Mouse (Mus musculus): ENCODE measurements at regions not wholly inside any gene's neighbourhood (a gene's known extent, or its start where the extent isn't known, plus 50 kb on each side); places are given as distances from the start of the nearest gene placed in this dataset.
"Not testable (repeated sequence)": the region's sequence is repeated elsewhere in the genome, so short reads cannot be mapped to it uniquely, and the experiment has no call there.

DNA sequence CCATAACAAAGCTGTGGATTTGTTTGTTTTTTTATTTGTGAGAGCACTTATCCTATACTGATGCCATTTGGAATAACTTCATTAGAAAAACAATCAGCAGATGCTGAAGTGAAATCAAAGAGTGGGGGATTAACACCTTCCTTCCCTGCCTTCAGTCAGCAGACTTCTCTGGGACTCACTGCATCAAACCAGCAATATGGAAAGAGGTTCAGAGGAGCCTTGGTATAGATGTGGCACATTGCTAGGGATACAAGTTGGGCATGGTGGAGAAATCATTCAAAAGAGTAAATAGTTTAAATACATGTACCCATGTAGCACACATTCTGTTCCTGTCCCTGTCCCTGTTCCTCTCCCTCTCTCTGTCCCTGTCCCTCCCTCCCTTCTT, 364.0 kb upstream of the Rgs18 start:
- Histone ChIP-seq H3K4me1 (peaks cover 8% of the 10 kb centered on the region), H3K4me2 (no peak overlapping the region), H3K9ac (no peak overlapping the region), H3K27ac (replicated peaks) (0 out of 2 replicates have a peak overlapping the region, but pooled peaks have one; percentile 8), H3K9me3 (no peaks in the 10 kb centered on the region), H3K4me3 (no peak overlapping the region), H3K36me3 (no peaks in the 10 kb centered on the region), H3K27me3 (replicated peaks) (no peaks in the 10 kb centered on the region)
- no peak for ATAC-seq (ENCODE audit: extremely low read depth, insufficient number of reproducible peaks, low FRiP score, low TSS enrichment)

DNA sequence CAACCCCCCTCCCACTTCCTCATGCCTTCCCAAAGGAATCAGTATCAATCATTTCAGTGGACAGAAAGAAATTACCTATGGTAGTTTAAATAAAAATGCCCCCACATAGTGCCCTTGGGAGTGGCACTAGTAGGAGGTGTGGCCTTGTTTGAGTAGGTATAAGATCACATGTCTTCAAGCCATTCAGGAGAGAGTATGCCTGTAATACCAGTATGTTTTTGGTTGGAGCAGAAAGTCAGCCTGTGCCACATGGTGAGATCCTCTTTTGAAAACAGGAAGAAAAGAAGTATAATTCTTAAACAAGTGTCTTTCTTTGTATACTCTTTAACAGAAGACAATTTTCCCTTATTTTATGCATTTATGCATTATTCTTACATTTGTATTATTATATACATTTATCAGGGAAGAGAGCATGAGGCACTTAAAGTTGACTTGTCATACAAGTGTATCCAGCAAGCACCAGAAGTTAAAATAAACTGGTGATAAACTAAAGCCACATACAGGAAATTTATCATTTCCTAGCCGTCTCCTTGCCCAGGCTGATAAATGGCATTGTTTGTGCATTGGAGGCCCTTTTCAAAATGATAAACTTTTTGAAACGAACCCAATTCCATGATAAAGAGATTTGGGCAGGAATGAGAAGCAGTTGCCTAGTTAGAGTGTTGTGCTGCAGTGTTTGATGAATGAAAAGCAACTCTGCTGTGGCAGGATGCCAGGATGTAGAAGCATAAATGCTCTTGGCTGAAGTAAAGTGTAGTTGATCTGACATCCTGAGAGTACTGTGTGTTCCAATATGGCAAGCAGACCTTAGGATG, 363.4 kb upstream of the Rgs18 start:
- Histone ChIP-seq H3K36me3 (no peaks in the 10 kb centered on the region), H3K4me1 (peaks cover 8% of the 10 kb centered on the region), H3K4me3 (no peak overlapping the region), H3K9ac (no peak overlapping the region), H3K27me3 (replicated peaks) (no peaks in the 10 kb centered on the region), H3K27ac (replicated peaks) (0 out of 2 replicates have a peak overlapping the region, but pooled peaks have one; percentile 8), H3K9me3 (no peaks in the 10 kb centered on the region), H3K4me2 (no peak overlapping the region)
- WGBS = 7% methylated on average over 2 of the region's 2 CpGs
- no peak for ATAC-seq (ENCODE audit: extremely low read depth, insufficient number of reproducible peaks, low FRiP score, low TSS enrichment)

DNA sequence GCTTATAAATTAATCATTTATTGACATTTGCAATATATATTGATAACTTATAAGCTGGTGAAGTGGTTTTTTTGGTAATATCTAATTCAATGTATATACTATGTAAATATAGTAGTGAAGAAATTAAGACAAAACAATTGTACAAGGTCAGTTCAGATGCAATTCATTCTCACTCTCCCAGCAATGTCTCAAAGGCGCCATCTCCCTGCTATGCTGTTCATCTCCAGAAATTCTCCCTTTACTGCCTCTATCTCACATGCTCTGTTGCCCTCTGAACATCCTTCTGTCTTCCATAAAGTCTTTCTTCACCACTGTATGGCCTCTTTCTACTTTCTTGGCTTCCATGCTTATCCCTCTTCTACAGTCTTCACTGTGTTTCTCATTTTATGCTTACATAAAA, 355.8 kb upstream of the Rgs18 start:
- H3K4me2 ChIP-seq = no peak overlapping the region
- H3K9me3 ChIP-seq = no peaks in the 10 kb centered on the region
- H3K9ac ChIP-seq = no peak overlapping the region
- WGBS = 52% methylated on average over 1 of the region's 1 CpGs
- no peak overlapping the region for H3K4me3 ChIP-seq
- no peak for ATAC-seq (ENCODE audit: extremely low read depth, insufficient number of reproducible peaks, low FRiP score, low TSS enrichment)
- H3K27me3 ChIP-seq (replicated peaks) = no peaks in the 10 kb centered on the region
- H3K27ac ChIP-seq (replicated peaks) = no peak overlapping the region
- no peaks in the 10 kb centered on the region for H3K36me3 ChIP-seq
- H3K4me1 ChIP-seq = no peaks in the 10 kb centered on the region

DNA sequence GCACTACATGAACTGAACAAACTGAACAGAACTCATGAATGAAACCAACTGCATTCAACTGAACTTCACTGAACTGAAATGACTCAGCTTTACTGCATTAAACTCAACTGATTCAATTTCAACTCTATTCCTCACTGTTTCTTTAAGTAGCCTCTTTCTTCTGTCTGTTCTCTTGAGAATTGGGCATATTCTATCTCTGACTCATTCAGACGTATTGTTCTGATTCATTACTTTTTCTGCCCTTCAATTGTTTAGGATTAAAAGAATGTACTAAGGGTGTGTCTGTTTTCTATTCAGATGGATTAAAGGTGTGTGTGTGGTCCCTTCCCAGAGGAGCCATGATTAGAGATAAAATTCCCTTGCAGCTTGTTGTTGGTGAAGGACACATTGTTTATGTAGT, 337.9 kb upstream of the Rgs18 start:
- Histone ChIP-seq H3K4me1 (no peaks in the 10 kb centered on the region), H3K9me3 (0 out of 2 replicates have a peak, but pooled peaks cover 3% of the 10 kb centered on the region), H3K36me3 (no peaks in the 10 kb centered on the region), H3K9ac (no peak overlapping the region), H3K27me3 (replicated peaks) (no peaks in the 10 kb centered on the region), H3K4me2 (no peak overlapping the region), H3K27ac (replicated peaks) (no peak overlapping the region), H3K4me3 (no peak overlapping the region)
- ATAC-seq (ENCODE audit: extremely low read depth, insufficient number of reproducible peaks, low FRiP score, low TSS enrichment) = no peak
- WGBS = 68% methylated on average over 1 of the region's 1 CpGs

DNA sequence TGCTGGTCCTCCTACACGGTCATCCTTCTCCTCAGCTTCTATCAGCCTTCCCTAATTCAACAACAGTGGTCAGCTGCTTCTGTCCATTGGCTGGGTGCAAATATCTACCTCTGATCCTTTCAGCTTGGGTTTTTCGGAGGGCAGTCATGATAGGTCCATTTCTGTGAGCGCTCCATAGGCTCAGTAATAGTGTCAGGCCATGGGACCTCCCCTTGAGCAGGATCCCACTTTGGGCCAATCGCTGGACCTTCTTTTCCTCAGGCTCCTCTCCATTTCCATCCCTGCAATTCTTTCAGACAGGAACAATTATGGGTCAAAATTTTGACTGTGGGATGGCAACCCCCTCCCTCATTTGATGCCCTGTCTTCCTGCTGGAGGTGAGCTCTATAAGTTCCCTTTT, 331.5 kb upstream of the Rgs18 start:
- not testable (repeated sequence) for H3K27ac ChIP-seq (replicated peaks); H3K9me3 ChIP-seq; H3K27me3 ChIP-seq (replicated peaks); H3K9ac ChIP-seq; H3K4me2 ChIP-seq; H3K4me1 ChIP-seq; ATAC-seq (ENCODE audit: extremely low read depth, insufficient number of reproducible peaks, low FRiP score, low TSS enrichment); H3K36me3 ChIP-seq; H3K4me3 ChIP-seq
- WGBS = 73% methylated on average over 4 of the region's 4 CpGs

DNA sequence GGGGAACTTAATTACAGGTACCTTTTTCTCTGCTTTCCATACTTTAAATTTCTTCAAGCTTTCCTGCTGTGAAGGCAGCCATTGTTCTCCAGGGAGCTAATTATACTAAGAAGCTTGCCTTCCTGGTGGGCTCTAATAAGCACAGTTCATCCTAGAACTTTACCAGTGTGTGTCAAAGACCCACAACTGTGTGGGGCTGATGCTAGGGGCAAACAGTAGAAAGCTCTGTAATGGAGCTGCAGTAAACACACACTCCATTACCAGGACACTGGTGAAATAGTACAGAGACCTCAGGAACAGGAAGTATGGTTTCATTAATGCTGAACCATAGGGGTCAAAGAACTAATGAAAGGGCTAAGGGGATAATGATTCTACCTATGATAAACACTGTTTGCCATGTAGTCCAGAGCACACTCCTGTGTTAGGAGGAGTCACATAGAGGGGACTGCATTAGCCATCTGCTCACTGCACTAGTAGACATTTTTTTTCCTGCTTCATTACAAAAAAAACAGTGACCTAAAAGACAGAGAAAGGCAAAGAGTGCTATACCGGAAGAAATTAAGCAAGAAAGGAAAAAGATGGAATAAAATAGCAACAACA, 290.1 kb upstream of the Rgs18 start:
- WGBS = 63% methylated on average over 1 of the region's 1 CpGs
- no peaks in the 10 kb centered on the region for H3K27me3 ChIP-seq (replicated peaks)
- H3K4me1 ChIP-seq = no peaks in the 10 kb centered on the region
- no peaks in the 10 kb centered on the region for H3K36me3 ChIP-seq
- no peak overlapping the region for H3K9ac ChIP-seq
- no peak overlapping the region for H3K4me3 ChIP-seq
- H3K9me3 ChIP-seq = no peaks in the 10 kb centered on the region
- H3K27ac ChIP-seq (replicated peaks) = no peak overlapping the region
- ATAC-seq (ENCODE audit: extremely low read depth, insufficient number of reproducible peaks, low FRiP score, low TSS enrichment) = no peak
- H3K4me2 ChIP-seq = no peak overlapping the region

DNA sequence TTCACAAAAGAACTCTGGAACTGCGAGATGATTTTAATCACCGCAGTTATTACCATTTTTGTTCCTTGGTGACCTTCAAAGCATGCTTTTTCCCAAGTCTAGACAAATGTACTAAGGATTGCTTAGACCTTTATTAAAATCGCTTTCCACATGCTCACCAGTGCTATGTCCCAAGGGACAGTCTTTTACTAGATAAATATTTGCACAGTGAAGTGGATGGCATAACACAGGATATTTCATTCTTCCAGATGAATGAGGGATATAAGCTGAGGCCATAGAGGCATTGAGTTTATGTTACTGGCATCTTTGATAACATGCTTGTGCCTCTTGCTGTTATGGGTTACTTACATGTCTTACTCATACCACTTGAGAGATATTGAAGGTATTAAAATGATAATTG, 289.1 kb upstream of the Rgs18 start:
- Histone ChIP-seq H3K27ac (replicated peaks) (no peak overlapping the region), H3K27me3 (replicated peaks) (no peaks in the 10 kb centered on the region), H3K9me3 (0 out of 2 replicates have a peak, but pooled peaks cover 3% of the 10 kb centered on the region), H3K4me3 (no peak overlapping the region), H3K4me2 (no peak overlapping the region), H3K36me3 (no peaks in the 10 kb centered on the region), H3K9ac (no peak overlapping the region), H3K4me1 (no peaks in the 10 kb centered on the region)
- 76% methylated on average over 3 of the region's 3 CpGs for WGBS
- no peak for ATAC-seq (ENCODE audit: extremely low read depth, insufficient number of reproducible peaks, low FRiP score, low TSS enrichment)

DNA sequence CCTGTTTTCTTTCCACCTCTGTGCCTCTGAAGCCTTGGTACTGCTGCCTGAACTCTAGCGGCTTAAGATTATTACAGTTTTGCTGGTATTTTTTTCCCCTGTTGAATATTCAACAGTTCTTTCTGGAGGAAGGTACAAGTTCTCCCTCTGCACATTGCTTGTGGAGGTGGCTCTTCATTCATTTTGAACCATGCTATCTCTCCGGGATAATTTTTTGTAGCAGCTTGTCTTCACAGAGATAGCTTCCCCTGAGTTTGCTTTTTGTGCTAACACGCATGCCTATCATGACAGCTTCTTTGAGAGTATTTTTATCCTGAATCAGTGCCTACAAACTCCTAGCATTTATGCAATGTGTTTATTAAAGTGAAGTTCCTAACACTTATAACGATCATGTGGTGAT, 240.4 kb upstream of the Rgs18 start:
- 59% methylated on average over 4 of the region's 4 CpGs for WGBS
- no peak overlapping the region for H3K27ac ChIP-seq (replicated peaks)
- no peak overlapping the region for H3K4me3 ChIP-seq
- no peak overlapping the region for H3K9ac ChIP-seq
- no peak for ATAC-seq (ENCODE audit: extremely low read depth, insufficient number of reproducible peaks, low FRiP score, low TSS enrichment)
- no peaks in the 10 kb centered on the region for H3K4me1 ChIP-seq
- no peaks in the 10 kb centered on the region for H3K36me3 ChIP-seq
- H3K4me2 ChIP-seq = no peak overlapping the region
- no peaks in the 10 kb centered on the region for H3K27me3 ChIP-seq (replicated peaks)
- H3K9me3 ChIP-seq = no peaks in the 10 kb centered on the region

DNA sequence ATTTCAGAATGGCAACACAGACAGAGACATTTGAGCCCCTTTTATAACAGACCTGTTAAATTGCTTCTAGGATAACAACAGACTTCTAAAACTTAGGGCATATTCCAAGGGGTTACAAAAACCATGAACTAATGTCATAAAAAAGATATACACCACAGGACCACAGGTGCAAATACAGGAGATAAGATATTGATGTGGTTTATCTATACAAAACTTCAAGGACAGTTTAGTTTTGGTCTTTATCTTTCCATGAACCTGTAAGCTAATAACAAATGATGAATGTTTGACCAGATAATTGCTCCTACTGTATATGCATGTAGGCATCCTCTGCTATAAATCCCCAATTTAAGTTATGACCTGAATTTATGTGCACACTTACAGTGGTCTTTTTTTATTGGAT, 235.6 kb upstream of the Rgs18 start:
- H3K4me3 ChIP-seq = no peak overlapping the region
- ATAC-seq (ENCODE audit: extremely low read depth, insufficient number of reproducible peaks, low FRiP score, low TSS enrichment) = no peak
- no peaks in the 10 kb centered on the region for H3K4me1 ChIP-seq
- no peak overlapping the region for H3K9ac ChIP-seq
- H3K4me2 ChIP-seq = no peak overlapping the region
- H3K9me3 ChIP-seq = no peaks in the 10 kb centered on the region
- no peaks in the 10 kb centered on the region for H3K27me3 ChIP-seq (replicated peaks)
- H3K27ac ChIP-seq (replicated peaks) = no peak overlapping the region
- H3K36me3 ChIP-seq = no peaks in the 10 kb centered on the region

DNA sequence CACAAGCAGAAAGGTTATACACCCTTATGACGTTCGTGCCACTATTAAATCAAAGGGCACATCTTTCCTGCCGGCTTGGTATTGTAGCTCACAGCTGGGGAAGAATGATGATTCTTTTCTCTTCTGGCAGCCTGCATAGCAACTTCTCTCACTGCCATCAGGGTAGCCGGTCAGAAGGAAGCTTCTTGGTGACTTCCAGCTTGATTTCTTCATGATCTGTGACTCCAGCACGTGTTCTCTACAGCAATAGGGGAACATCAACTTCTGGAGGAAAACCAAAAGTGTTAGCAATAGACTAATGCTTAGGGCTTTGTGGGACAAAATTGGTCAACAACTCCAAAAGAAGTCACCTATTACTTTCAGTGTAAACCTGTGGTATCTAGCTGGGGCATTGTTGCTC, 202.9 kb upstream of the Rgs18 start:
- Histone ChIP-seq H3K27me3 (replicated peaks) (no peaks in the 10 kb centered on the region), H3K4me3 (no peak overlapping the region), H3K36me3 (no peaks in the 10 kb centered on the region), H3K4me2 (no peak overlapping the region), H3K9me3 (no peaks in the 10 kb centered on the region), H3K27ac (replicated peaks) (no peak overlapping the region), H3K4me1 (no peaks in the 10 kb centered on the region), H3K9ac (no peak overlapping the region)
- ATAC-seq (ENCODE audit: extremely low read depth, insufficient number of reproducible peaks, low FRiP score, low TSS enrichment) = no peak
- WGBS = 64% methylated on average over 5 of the region's 5 CpGs

DNA sequence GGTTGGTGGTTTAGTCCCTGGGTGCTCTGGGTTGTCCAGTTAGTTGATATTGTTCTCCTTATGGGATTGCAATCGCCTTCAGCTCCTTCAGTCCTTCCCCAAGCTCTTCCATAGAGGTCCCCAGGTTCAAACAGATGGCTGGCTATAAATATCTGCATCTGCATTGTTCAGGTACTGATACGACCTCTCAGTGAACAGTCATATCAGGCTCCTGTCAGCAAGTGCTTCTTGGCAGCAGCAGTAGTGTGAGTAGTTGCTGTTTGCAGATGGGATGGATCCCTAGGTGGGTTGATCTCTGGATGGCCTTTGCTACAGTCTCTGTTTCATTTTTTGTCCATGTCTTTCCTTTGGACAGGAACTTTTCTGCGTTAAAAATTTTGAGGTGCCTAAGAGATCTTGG, 190.5 kb upstream of the Rgs18 start:
- Histone ChIP-seq H3K36me3 (no peaks in the 10 kb centered on the region), H3K9ac (no peak overlapping the region), H3K9me3 (no peaks in the 10 kb centered on the region), H3K4me3 (no peak overlapping the region), H3K4me1 (no peaks in the 10 kb centered on the region), H3K27ac (replicated peaks) (peak overlapping the region; percentile 22; the same call in 1 of the 2 replicates), H3K27me3 (replicated peaks) (no peaks in the 10 kb centered on the region), H3K4me2 (no peak overlapping the region)
- ATAC-seq (ENCODE audit: extremely low read depth, insufficient number of reproducible peaks, low FRiP score, low TSS enrichment) = peak; percentile 46; the same call in 1 of the 2 replicates
- 25% methylated on average over 3 of the region's 3 CpGs for WGBS

DNA sequence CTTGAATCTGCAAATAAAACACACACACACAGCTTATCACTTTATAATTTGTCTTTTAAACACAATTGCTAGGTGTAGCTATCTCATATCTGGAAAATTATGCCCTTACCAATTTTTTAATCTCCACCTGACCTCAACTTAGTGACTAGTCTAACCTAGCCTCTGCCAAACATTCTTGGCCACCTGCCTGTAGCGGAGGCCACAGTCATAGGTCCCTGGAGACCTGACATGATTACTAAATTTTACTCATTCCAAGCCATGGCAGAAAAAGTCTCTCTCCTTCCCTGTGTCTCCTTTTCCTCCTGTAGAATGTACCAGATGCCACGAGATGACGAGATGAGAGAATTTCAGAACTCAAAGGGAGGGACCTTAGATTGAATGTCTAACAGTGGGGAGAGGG, 163.8 kb upstream of the Rgs18 start:
- Histone ChIP-seq H3K27me3 (replicated peaks) (no peaks in the 10 kb centered on the region), H3K4me3 (no peak overlapping the region), H3K4me1 (no peaks in the 10 kb centered on the region), H3K9me3 (no peaks in the 10 kb centered on the region), H3K27ac (replicated peaks) (no peak overlapping the region), H3K36me3 (no peaks in the 10 kb centered on the region), H3K4me2 (no peak overlapping the region), H3K9ac (no peak overlapping the region)
- ATAC-seq (ENCODE audit: extremely low read depth, insufficient number of reproducible peaks, low FRiP score, low TSS enrichment) = no peak
- 79% methylated on average over 3 of the region's 3 CpGs for WGBS
